Mouse (Mus musculus): ENCODE data around the gene Abhd12. TPM values are rescaled to one million over a fixed set of nuclear protein-coding genes. Genes with fewer than 3 reads are reported as not detected.
"Not testable (repeated sequence)": the region's sequence is repeated elsewhere in the genome, so short reads cannot be mapped to it uniquely, and the experiment has no call there.

Gene Abhd12
- total RNA-seq, 2 experiments from 2014 or later = 24.8 to 78.7 TPM

- ATAC-seq (replicated peaks; ENCODE audit: poor library complexity, severe bottlenecking) = no peak
These were observed 5.8 kb upstream of the Abhd12 start for GRCm38 (mm10) chr2:150910295-150910881.

- peak; percentile 90 for ATAC-seq (replicated peaks; ENCODE audit: poor library complexity, severe bottlenecking)
These were observed 5.0 kb upstream of the Abhd12 start for GRCm38 (mm10) chr2:150909429-150910039.

GRCm38 (mm10) chr2:150908881-150909280, 4.3 kb upstream of the Abhd12 start:
- not testable (repeated sequence) for ATAC-seq (replicated peaks; ENCODE audit: poor library complexity, severe bottlenecking)

GRCm38 (mm10) chr2:150904936-150905450, 452 bp upstream of the Abhd12 start, which contains the start of gene Gins1:
Gene Gins1, plus strand, starts transcription at chr2:150905400.
- peak; percentile 24 for ATAC-seq (replicated peaks; ENCODE audit: poor library complexity, severe bottlenecking)

- no peak for ATAC-seq (replicated peaks; ENCODE audit: poor library complexity, severe bottlenecking)
These were observed 2.2 kb downstream of the Abhd12 start for GRCm38 (mm10) chr2:150902347-150902746.

- no peak for ATAC-seq (replicated peaks; ENCODE audit: poor library complexity, severe bottlenecking)
These were observed 4.2 kb downstream of the Abhd12 start for GRCm38 (mm10) chr2:150900341-150900740.

GRCm38 (mm10) chr2:150895691-150896252, 8.8 kb downstream of the Abhd12 start:
- ATAC-seq (replicated peaks; ENCODE audit: poor library complexity, severe bottlenecking) = 0 out of 2 replicates have a peak, but pooled peaks have one; percentile 43

- ATAC-seq (replicated peaks; ENCODE audit: poor library complexity, severe bottlenecking) = peak; percentile 33; the same call in 1 of the 2 replicates
These were observed 9.8 kb downstream of the Abhd12 start for GRCm38 (mm10) chr2:150894617-150895267.

GRCm38 (mm10) chr2:150887370-150887769, 17.2 kb downstream of the Abhd12 start:
- no peak for ATAC-seq (replicated peaks; ENCODE audit: poor library complexity, severe bottlenecking)

- no peak for ATAC-seq (replicated peaks; ENCODE audit: poor library complexity, severe bottlenecking)
These were observed 18.2 kb downstream of the Abhd12 start for GRCm38 (mm10) chr2:150886315-150886714.

- ATAC-seq (replicated peaks; ENCODE audit: poor library complexity, severe bottlenecking) = no peak
These were observed 18.7 kb downstream of the Abhd12 start for GRCm38 (mm10) chr2:150885814-150886213.

GRCm38 (mm10) chr2:150884779-150885110, 19.8 kb downstream of the Abhd12 start:
- ATAC-seq (replicated peaks; ENCODE audit: poor library complexity, severe bottlenecking) = no peak

GRCm38 (mm10) chr2:150884075-150884778, 20.3 kb downstream of the Abhd12 start:
- no peak for ATAC-seq (replicated peaks; ENCODE audit: poor library complexity, severe bottlenecking)

GRCm38 (mm10) chr2:150877561-150877960, 27.0 kb downstream of the Abhd12 start:
- ATAC-seq (replicated peaks; ENCODE audit: poor library complexity, severe bottlenecking) = no peak

- peak; percentile 75 for ATAC-seq (replicated peaks; ENCODE audit: poor library complexity, severe bottlenecking)
These were observed 29.3 kb downstream of the Abhd12 start for GRCm38 (mm10) chr2:150875226-150875625.

- ATAC-seq (replicated peaks; ENCODE audit: poor library complexity, severe bottlenecking) = peak; percentile 80
These were observed 30.0 kb downstream of the Abhd12 start for GRCm38 (mm10) chr2:150874508-150874907.

- ATAC-seq (replicated peaks; ENCODE audit: poor library complexity, severe bottlenecking) = no peak
These were observed 35.1 kb downstream of the Abhd12 start for GRCm38 (mm10) chr2:150869446-150869845.

- no peak for ATAC-seq (replicated peaks; ENCODE audit: poor library complexity, severe bottlenecking)
These were observed 37.5 kb downstream of the Abhd12 start for GRCm38 (mm10) chr2:150867021-150867420.

GRCm38 (mm10) chr2:150861128-150861527, 43.4 kb downstream of the Abhd12 start:
- peak; percentile 62 for ATAC-seq (replicated peaks; ENCODE audit: poor library complexity, severe bottlenecking)

GRCm38 (mm10) chr2:150859709-150860470, 44.7 kb downstream of the Abhd12 start:
- ATAC-seq (replicated peaks; ENCODE audit: poor library complexity, severe bottlenecking) = no peak
